Mouse (Mus musculus) liver, embryonic 18 days (tissue): ENCODE measurements around the gene Btbd35f29. TPM values are rescaled to one million over a fixed set of nuclear protein-coding genes. Genes with fewer than 3 reads are reported as not detected.

Source experiments
- polyA plus RNA-seq: library from polyadenylated mRNA; depleted of rRNA; stranded (reverse); fragments of >200 nt; gene quantifications from 2 replicates; pipeline ENCODE4 v1.2.3, GENCODE M21; 2012; rRNA removed

Btbd35f29 gene
- not detected in 2 replicates for polyA plus RNA-seq

DNA sequence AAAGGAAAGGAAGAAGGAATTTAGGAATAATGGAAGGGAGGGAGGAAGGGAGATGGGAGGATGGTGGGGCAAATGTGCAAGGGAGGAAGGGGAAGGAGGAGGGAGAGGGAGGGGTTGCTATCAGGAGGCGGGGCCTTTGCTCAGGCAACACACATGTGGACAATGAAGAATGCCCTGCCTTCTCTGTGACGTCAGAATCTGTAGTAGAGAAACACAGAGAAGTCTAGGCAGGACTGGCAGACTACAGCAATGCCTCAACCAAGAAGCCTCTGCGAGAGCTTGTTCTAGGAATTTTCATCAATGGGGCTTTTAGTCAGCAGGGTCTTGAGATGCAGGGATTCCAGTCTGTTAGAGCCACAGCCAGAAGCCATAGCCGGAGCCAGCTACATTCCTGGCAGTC lies at the start of gene Btbd35f29:
Gene Btbd35f29 (plus strand): TSS at position 301 of the 400 bp plus-strand sequence.

Other genes starting within 250 kb of the Btbd35f29 start
- not detected in 2 replicates for gene Spin2f, start 136.2 kb downstream of the Btbd35f29 start, polyA plus RNA-seq
- not detected in 2 replicates for gene Btbd35f26, start 218.8 kb downstream of the Btbd35f29 start, polyA plus RNA-seq